Mouse (Mus musculus) myocyte (in vitro differentiated cells): ENCODE results near the gene Sult2a7.

ENCODE experiments used
- CEBPB ChIP-seq: IDR thresholded peaks from 2 replicates; pipeline ENCODE4 v1.6.1; 2011; ENCODE audit warnings: mild to moderate bottlenecking, moderate library complexity; ENCODE audit not compliant: poor library complexity, insufficient read depth, severe bottlenecking
- E2F4 ChIP-seq: IDR thresholded peaks from one replicate; pipeline ENCODE4 v1.6.1; 2011; ENCODE audit warnings: mild to moderate bottlenecking, control low read depth, moderate library complexity; ENCODE audit not compliant: insufficient read depth
- MAX ChIP-seq: IDR thresholded peaks from one replicate; pipeline ENCODE4 v1.6.1; 2011; ENCODE audit warnings: low read depth, mild to moderate bottlenecking, control low read depth
- MYOD1 ChIP-seq, 3 experiments: IDR thresholded peaks; one replicate each; pipeline ENCODE4 v1.6.1; 2011; ENCODE audit warnings: control low read depth in 2 of 3, low read depth in 2 of 3, mild to moderate bottlenecking in 2 of 3, moderate library complexity in 1 of 3; ENCODE audit not compliant: insufficient read length in 2 of 3, control insufficient read depth in 1 of 3
- MYOG ChIP-seq, 3 experiments: IDR thresholded peaks; one replicate each; pipeline ENCODE4 v1.6.1; 2011; ENCODE audit warnings: control low read depth in 2 of 3, low read depth in 2 of 3, mild to moderate bottlenecking in 2 of 3; ENCODE audit not compliant: insufficient read length in 2 of 3, control insufficient read depth in 1 of 3, insufficient read depth in 1 of 3
- POLR2A ChIP-seq: IDR thresholded peaks from one replicate; pipeline ENCODE4 v1.6.1; 2011; ENCODE audit warnings: low read depth, mild to moderate bottlenecking, control low read depth, moderate library complexity; ENCODE audit not compliant: insufficient read length
- POLR2AphosphoS2 ChIP-seq: IDR thresholded peaks from one replicate; pipeline ENCODE4 v1.6.1; 2011; ENCODE audit warnings: low read depth, control low read depth; ENCODE audit not compliant: insufficient read length
- REST ChIP-seq: IDR thresholded peaks from one replicate; pipeline ENCODE4 v1.6.1; 2011; ENCODE audit warnings: mild to moderate bottlenecking, control low read depth, moderate library complexity; ENCODE audit not compliant: insufficient read depth, insufficient read length
- TCF12 ChIP-seq: IDR thresholded peaks from one replicate; pipeline ENCODE4 v1.6.1; 2011; ENCODE audit warnings: mild to moderate bottlenecking, control low read depth; ENCODE audit not compliant: poor library complexity, insufficient read depth, severe bottlenecking
- USF1 ChIP-seq: IDR thresholded peaks from one replicate; pipeline ENCODE4 v1.6.1; 2011; ENCODE audit warnings: low read depth, mild to moderate bottlenecking, control low read depth, moderate library complexity

DNA sequence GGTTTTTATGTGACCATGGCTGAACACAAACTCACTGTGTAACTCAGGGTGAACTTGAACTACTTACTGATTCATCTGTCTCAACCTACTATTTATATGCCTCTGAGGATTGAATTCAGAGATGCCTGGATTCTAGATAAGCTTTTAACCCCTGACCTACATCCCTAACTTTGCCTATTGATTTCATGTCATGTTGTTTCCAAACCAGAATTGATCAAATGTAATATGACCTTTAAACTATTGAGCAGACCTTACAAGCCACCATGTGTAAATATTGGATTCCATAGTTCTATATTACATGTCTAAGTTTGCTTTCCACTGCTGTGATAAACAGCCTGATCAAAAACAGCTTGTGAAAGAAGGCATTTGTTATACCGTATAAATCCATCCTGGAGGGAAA, 55.5 kb downstream of the Sult2a7 start:
- TF ChIP-seq TCF12 (no peak), POLR2A (no peak), MAX (no peak), CEBPB (no peak), MYOD1 (IDR thresholded peaks at IDR 0.05; ENCODE audit: control insufficient read depth in 1 of 3, insufficient read length in 2 of 3, low read depth in 2 of 3) (no peak), POLR2AphosphoS2 (no peak), MYOG (IDR thresholded peaks at IDR 0.05; ENCODE audit: control insufficient read depth in 1 of 3, insufficient read depth in 1 of 3, insufficient read length in 2 of 3, low read depth in 2 of 3) (no peak), USF1 (no peak), E2F4 (no peak), REST (no peak)
